Mouse (Mus musculus): ENCODE measurements around the gene Zfp366. TPM values are rescaled to one million over a fixed set of nuclear protein-coding genes. Genes with fewer than 3 reads are reported as not detected.

Gene Zfp366
- polyA plus RNA-seq, 1 experiment from 2014 or later, result 0.45 TPM

DNA sequence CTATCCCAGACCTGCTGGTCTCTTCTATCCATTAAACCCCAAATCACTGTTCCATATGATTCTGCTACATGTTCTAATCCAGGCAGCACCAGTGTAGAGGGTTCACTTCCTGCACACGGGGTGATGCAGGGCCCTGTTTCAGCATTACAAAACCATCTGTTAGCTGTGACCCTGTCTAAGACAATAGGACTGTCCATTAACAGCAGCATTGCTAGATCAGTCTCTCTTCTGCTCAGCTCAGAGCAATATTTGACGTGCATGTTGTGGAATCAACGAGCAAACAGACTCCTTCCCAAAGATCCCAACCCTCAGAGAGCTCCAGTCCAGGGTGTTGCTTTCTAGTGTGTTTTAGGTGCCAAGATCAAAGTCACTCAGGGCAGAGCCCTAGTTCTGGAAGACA is 5.0 kb downstream of the Zfp366 start:
- Histone ChIP-seq H3K4me2 (no peak overlapping the region), H3K9ac (no peak overlapping the region), H3K9me3 (no peaks in the 10 kb centered on the region), H3K27ac (no peak overlapping the region), H3K4me3 (replicated peaks) (no peak overlapping the region), H3K36me3 (replicated peaks) (no peaks in the 10 kb centered on the region), H3K27me3 (0 out of 2 replicates have a peak, but pooled peaks cover 3% of the 10 kb centered on the region), H3K4me1 (no peaks in the 10 kb centered on the region)
- WGBS, result 85% methylated on average over 3 of the region's 3 CpGs
- ATAC-seq (ENCODE audit: low FRiP score), result no peak

DNA sequence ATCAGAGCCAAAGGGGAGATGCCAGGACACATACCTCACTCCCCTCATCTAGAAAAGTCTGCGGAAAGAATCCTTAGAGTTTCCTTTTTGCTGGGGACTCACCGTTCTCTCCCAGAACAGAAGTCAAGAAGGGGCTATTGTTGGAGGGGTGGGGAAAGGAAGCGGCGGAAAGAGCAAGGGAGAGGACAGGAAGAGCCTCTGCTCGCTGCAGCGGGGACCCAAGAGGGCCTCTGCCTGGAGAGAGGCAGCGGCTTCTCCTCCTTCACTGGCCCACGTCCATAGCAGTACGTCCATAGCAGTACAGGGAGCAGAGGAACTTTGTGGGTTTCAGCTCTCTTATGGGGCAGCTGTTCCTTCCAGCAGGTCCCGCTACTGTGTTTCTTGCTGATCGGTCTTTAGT is 5.8 kb downstream of the Zfp366 start:
- H3K27me3 ChIP-seq, result 0 out of 2 replicates have a peak, but pooled peaks cover 3% of the 10 kb centered on the region
- 83% methylated on average over 11 of the region's 11 CpGs for WGBS
- H3K4me1 ChIP-seq, result no peaks in the 10 kb centered on the region
- no peak overlapping the region for H3K9ac ChIP-seq
- H3K9me3 ChIP-seq, result no peaks in the 10 kb centered on the region
- no peaks in the 10 kb centered on the region for H3K36me3 ChIP-seq (replicated peaks)
- no peak overlapping the region for H3K27ac ChIP-seq
- no peak overlapping the region for H3K4me3 ChIP-seq (replicated peaks)
- H3K4me2 ChIP-seq, result no peak overlapping the region
- no peak for ATAC-seq (ENCODE audit: low FRiP score)

DNA sequence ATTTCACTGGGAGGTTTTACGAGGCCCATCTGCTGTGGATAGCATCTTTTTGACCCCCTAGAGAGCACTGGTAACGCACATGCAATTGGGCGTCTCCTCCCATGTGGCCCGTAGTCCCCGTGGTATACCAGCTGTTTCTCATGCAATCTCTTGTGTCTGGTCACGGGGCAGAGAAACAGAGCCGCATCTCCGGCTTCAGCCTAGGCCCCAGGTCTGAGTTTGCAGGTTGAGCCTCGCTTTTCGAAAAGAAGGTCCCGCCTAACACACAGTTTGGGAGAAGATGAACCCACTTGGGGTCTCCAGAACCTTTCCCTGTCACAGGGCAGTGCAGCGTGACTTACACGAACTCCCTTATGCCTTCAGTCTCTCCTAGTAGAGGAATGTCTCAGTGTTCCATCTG is 6.4 kb downstream of the Zfp366 start:
- no peaks in the 10 kb centered on the region for H3K4me1 ChIP-seq
- H3K36me3 ChIP-seq (replicated peaks), result no peaks in the 10 kb centered on the region
- H3K4me3 ChIP-seq (replicated peaks), result no peak overlapping the region
- 93% methylated on average over 13 of the region's 13 CpGs for WGBS
- H3K27me3 ChIP-seq, result 0 out of 2 replicates have a peak, but pooled peaks cover 3% of the 10 kb centered on the region
- no peak overlapping the region for H3K4me2 ChIP-seq
- H3K27ac ChIP-seq, result no peak overlapping the region
- H3K9ac ChIP-seq, result no peak overlapping the region
- no peaks in the 10 kb centered on the region for H3K9me3 ChIP-seq
- ATAC-seq (ENCODE audit: low FRiP score), result no peak

DNA sequence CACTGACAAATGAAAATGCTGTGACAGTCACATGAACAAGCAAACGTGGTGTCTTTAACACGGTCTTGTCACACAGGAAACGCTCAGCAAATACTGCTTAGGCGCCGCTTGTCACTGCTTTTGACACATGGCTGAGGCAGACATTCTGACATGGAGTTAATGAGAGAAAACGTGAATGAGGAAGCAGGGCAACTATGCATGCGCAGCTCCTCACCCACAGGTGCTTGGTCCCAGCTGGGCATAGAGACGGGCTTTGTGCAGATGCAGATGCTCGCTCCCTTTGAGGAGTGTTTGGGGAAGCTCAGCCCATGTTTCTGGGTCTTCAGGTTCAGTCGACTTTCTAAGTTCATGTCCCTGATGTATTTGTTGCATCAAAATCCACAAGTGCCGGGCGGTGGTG is 11.7 kb downstream of the Zfp366 start:
- 83% methylated on average over 12 of the region's 12 CpGs for WGBS
- H3K36me3 ChIP-seq (replicated peaks), result no peaks in the 10 kb centered on the region
- no peaks in the 10 kb centered on the region for H3K9me3 ChIP-seq
- ATAC-seq (ENCODE audit: low FRiP score), result no peak
- no peak overlapping the region for H3K9ac ChIP-seq
- H3K4me3 ChIP-seq (replicated peaks), result no peak overlapping the region
- H3K27me3 ChIP-seq, result no peaks in the 10 kb centered on the region
- H3K4me2 ChIP-seq, result no peak overlapping the region
- no peak overlapping the region for H3K27ac ChIP-seq
- H3K4me1 ChIP-seq, result no peaks in the 10 kb centered on the region

DNA sequence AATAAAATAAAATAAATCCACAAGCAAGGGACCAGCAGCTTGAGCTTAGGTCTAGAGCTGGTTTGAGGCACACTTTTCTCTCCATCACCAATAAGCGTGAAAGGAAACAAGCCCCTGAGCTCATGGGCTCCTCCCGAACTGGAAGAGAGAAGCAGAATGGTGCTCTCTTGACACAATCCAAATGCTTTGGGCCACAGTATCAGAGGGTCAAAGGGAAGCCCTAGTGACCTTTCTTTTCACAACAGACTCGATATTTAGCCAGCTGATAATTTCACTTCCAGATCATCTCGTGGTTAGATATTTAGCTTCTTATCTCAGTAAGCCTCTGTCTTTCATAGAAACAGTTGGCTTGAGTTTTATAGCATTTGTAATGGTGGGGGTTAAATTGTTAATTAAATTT is 12.2 kb downstream of the Zfp366 start:
- H3K4me2 ChIP-seq, result no peak overlapping the region
- no peak overlapping the region for H3K27ac ChIP-seq
- H3K9me3 ChIP-seq, result no peaks in the 10 kb centered on the region
- no peaks in the 10 kb centered on the region for H3K27me3 ChIP-seq
- ATAC-seq (ENCODE audit: low FRiP score), result no peak
- no peak overlapping the region for H3K4me3 ChIP-seq (replicated peaks)
- no peaks in the 10 kb centered on the region for H3K36me3 ChIP-seq (replicated peaks)
- WGBS, result 83% methylated on average over 4 of the region's 4 CpGs
- H3K9ac ChIP-seq, result no peak overlapping the region
- no peaks in the 10 kb centered on the region for H3K4me1 ChIP-seq

DNA sequence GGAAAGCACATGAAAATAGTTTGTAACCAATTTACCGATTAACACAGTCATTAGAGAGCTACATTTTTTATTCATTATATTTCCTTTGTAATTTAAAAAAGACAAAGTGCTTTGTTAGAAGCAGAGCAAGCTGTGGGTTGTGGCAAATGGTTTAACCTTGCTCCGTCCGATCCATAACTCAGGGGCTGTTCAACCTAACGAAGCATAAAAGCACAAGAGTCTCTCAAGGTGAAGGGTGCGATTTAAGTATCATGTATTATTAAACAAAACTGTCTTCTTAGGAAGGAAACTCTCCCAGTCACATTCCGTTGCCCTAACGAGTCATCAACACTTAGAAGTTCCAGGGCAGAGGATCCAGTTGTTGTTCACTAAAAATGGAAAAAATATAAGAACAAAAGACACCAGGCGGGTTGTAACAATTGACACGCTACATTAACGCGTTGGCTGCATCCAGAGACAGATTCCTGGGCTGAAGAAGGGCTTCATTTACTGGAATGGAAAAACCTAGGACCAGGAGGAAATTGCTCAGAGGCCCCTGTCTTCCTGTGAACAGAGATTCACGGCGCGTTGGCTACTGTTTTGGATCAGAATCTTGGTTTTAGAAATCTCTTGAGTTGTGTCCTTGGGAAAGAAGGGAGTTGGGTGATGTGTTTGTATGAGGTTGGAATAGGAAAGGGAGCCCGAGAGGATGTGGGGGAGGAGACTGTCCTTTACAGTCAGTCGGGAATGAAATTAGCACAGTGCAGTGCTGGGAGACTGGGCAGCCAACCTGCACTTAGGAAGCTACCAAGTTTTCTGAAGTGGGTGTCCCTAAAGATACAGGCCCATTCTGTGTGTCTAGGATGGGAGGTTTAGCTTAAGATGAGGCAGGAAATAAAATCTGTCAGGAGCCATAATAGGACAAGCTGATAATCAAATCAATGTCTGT is 17.3 kb downstream of the Zfp366 start:
- no peak overlapping the region for H3K27ac ChIP-seq
- H3K9me3 ChIP-seq, result no peaks in the 10 kb centered on the region
- no peak overlapping the region for H3K4me3 ChIP-seq (replicated peaks)
- no peak overlapping the region for H3K4me2 ChIP-seq
- no peak overlapping the region for H3K9ac ChIP-seq
- no peaks in the 10 kb centered on the region for H3K27me3 ChIP-seq
- H3K36me3 ChIP-seq (replicated peaks), result no peaks in the 10 kb centered on the region
- ATAC-seq (ENCODE audit: low FRiP score), result no peak
- 64% methylated on average over 16 of the region's 16 CpGs for WGBS
- no peaks in the 10 kb centered on the region for H3K4me1 ChIP-seq

DNA sequence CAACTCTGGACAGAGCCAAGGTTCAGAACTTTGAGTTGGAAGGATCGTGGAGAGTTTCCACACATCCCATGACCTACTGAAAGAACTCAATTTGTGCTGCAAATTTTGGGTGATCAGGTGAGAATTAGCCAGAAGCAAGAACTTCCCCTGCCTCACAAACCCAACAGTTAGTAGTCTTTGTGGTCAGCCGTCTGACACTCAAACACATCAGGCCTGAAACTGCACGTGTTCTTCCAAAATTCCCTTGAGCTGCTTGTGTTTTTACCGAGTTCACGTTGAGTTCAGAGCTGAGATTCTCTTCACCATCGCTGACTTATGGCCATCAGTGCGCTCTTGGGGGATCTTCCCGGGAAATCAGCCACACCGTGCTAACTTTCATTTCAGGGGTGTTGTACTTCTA is 22.6 kb downstream of the Zfp366 start:
- WGBS, result 94% methylated on average over 9 of the region's 9 CpGs
- no peak overlapping the region for H3K9ac ChIP-seq
- H3K4me2 ChIP-seq, result no peak overlapping the region
- no peaks in the 10 kb centered on the region for H3K27me3 ChIP-seq
- H3K9me3 ChIP-seq, result no peaks in the 10 kb centered on the region
- no peaks in the 10 kb centered on the region for H3K36me3 ChIP-seq (replicated peaks)
- no peak overlapping the region for H3K27ac ChIP-seq
- no peak overlapping the region for H3K4me3 ChIP-seq (replicated peaks)
- no peak for ATAC-seq (ENCODE audit: low FRiP score)
- no peaks in the 10 kb centered on the region for H3K4me1 ChIP-seq

DNA sequence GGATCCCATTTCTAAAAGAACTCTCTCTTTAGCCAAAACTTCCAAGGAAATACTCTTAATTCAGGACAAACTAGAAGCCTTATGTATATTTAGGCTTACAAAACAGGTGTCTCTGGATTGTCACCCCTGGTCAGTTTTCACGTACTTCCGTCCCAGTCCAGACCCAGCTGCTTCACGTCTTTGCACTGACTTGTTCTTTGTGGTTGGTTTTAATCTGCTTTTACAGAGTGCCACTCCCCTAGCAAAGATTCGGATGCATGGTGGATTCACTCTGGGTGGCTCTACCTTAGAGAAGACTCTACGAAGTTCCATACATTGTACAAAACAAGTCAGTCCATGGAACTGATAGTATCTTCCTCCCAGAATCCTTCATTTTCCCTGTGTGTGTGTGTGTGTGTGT is 25.2 kb downstream of the Zfp366 start:
- 84% methylated on average over 5 of the region's 5 CpGs for WGBS
- no peak overlapping the region for H3K27ac ChIP-seq

DNA sequence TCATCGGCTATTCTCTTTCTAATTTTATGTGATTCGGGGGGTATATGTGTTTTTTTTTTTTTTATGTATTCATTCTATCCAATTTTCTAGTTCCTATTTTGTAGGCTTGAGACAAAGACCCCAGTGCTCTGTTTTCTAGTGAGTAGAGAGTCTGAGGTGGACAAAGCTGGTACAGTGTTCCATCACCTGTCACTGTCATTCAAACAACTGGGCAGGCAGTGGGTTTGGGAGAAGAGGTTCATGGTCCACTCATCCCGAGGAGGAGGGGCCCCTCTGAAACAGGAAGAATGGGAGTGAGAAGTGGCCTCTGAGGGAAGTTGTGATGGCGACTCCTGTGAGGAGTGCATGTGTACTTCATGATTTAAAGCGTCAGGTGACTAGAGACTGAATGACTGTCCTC is 26.2 kb downstream of the Zfp366 start:
- Histone ChIP-seq H3K4me2 (no peak overlapping the region), H3K27me3 (no peaks in the 10 kb centered on the region), H3K27ac (no peak overlapping the region), H3K4me3 (replicated peaks) (no peak overlapping the region), H3K4me1 (no peaks in the 10 kb centered on the region), H3K36me3 (replicated peaks) (no peaks in the 10 kb centered on the region), H3K9ac (no peak overlapping the region), H3K9me3 (no peaks in the 10 kb centered on the region)
- WGBS, result 81% methylated on average over 5 of the region's 5 CpGs
- ATAC-seq (ENCODE audit: low FRiP score), result no peak

More for the DNA sequence above, 25.2 kb downstream of the Zfp366 start:
- Histone ChIP-seq H3K9ac (no peak overlapping the region), H3K27me3 (no peaks in the 10 kb centered on the region), H3K4me2 (no peak overlapping the region), H3K36me3 (replicated peaks) (no peaks in the 10 kb centered on the region), H3K4me3 (replicated peaks) (no peak overlapping the region), H3K4me1 (no peaks in the 10 kb centered on the region), H3K9me3 (no peaks in the 10 kb centered on the region)
- ATAC-seq (ENCODE audit: low FRiP score), result no peak

DNA sequence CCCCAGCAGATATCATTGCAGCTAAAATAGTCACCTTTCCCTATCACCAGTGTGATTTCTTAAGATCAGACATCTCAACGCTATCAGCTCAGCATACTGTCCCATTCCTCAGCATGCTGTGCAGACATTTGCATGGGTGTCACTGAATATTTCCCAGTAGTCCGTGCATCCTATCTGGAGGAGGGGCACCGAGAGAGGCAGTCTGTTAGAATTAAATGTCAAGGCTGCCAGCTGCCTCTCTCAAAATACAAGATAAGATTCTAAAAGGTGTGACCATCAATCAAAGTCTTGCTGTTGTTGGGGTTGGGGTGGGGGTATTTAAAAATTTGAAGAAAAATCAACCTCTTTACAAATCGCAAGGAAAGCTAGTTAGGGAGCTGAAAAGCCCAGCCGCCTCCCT is 28.4 kb downstream of the Zfp366 start:
- Histone ChIP-seq H3K36me3 (replicated peaks) (no peaks in the 10 kb centered on the region), H3K9me3 (no peaks in the 10 kb centered on the region), H3K4me2 (no peak overlapping the region), H3K4me1 (no peaks in the 10 kb centered on the region), H3K9ac (no peak overlapping the region), H3K4me3 (replicated peaks) (no peak overlapping the region), H3K27ac (no peak overlapping the region), H3K27me3 (no peaks in the 10 kb centered on the region)
- WGBS, result 89% methylated on average over 5 of the region's 5 CpGs
- ATAC-seq (ENCODE audit: low FRiP score), result no peak

DNA sequence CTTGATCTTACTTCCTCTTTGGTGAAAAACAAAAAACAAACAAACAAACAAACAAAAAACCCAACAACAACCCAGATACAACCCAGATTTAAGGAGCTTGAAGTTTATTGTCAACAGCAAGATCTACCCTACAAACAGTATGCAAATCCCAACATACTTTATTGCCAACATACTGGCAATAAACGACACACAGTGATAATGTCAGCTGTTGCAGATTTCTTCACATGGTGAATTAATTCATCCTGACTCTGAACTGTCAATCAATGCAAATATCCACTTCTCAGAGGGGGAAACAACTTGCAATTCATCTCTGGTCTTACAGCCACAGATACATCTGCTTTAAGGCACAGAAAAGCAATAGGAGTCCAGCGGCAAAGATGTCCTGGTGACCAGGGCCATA is 31.4 kb downstream of the Zfp366 start:
- H3K4me3 ChIP-seq (replicated peaks), result no peak overlapping the region
- H3K27me3 ChIP-seq, result no peaks in the 10 kb centered on the region
- no peaks in the 10 kb centered on the region for H3K4me1 ChIP-seq
- no peak overlapping the region for H3K9ac ChIP-seq
- ATAC-seq (ENCODE audit: low FRiP score), result no peak
- no peaks in the 10 kb centered on the region for H3K9me3 ChIP-seq
- no peaks in the 10 kb centered on the region for H3K36me3 ChIP-seq (replicated peaks)
- 80% methylated on average over 2 of the region's 2 CpGs for WGBS
- no peak overlapping the region for H3K27ac ChIP-seq
- no peak overlapping the region for H3K4me2 ChIP-seq

DNA sequence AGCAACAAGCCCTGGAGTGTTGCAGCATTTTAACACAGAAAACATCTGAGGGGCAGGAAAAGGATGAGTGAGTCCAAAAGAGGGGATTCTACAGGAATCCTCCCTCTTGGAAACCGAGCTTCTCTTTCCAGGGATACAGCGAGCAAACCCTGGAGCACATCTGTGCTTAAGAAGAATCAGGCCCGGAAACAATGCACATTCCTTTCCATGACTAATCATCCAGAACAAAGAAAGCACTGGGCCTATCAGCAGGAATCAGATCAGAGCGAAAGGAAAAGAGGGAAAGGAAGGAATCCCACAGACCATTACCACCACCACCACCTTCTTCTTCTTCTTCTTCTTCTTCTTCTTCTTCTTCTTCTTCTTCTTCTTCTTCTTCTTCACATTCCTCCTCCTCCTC is 33.4 kb downstream of the Zfp366 start:
- no peaks in the 10 kb centered on the region for H3K36me3 ChIP-seq (replicated peaks)
- no peaks in the 10 kb centered on the region for H3K4me1 ChIP-seq
- H3K9ac ChIP-seq, result no peak overlapping the region
- H3K4me2 ChIP-seq, result no peak overlapping the region
- no peaks in the 10 kb centered on the region for H3K27me3 ChIP-seq
- no peaks in the 10 kb centered on the region for H3K9me3 ChIP-seq
- no peak overlapping the region for H3K4me3 ChIP-seq (replicated peaks)
- H3K27ac ChIP-seq, result no peak overlapping the region
- 2% methylated on average over 4 of the region's 4 CpGs for WGBS
- no peak for ATAC-seq (ENCODE audit: low FRiP score)

DNA sequence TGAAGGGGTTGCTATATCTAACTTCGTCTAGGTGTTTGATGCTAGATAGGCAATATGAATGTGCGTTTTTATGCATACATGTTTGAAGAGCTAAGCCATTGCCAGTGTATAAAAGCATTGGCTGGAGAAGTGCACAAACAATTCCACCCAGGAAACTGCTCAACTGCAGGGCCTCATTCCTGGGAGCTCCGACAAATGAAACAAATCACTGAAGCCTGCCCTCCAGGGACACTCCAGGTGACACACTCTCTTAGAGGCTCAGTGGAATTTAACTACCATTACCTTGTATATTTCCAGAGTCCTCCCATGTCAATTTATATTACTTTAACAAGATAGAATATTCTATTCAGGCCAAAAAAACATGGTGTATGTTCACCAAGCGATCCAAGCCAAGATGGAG is 35.0 kb downstream of the Zfp366 start:
- Histone ChIP-seq H3K4me2 (no peak overlapping the region), H3K9me3 (no peaks in the 10 kb centered on the region), H3K36me3 (replicated peaks) (no peaks in the 10 kb centered on the region), H3K9ac (no peak overlapping the region), H3K4me3 (replicated peaks) (no peak overlapping the region), H3K4me1 (no peaks in the 10 kb centered on the region), H3K27ac (no peak overlapping the region), H3K27me3 (no peaks in the 10 kb centered on the region)
- WGBS, result 96% methylated on average over 4 of the region's 4 CpGs
- no peak for ATAC-seq (ENCODE audit: low FRiP score)
